ENCODE assay signal across 25 mouse cellular contexts in genomic region chr2:38518719-38519118, GRCm38 (mm10). TPM values are rescaled to one million over a fixed set of nuclear protein-coding genes. Genes with fewer than 3 reads are reported as not detected.
DNase-seq lines count a peak whose midpoint lies in the region; TF ChIP-seq lines count a peak whose summit lies in the region.
"Had no signal": no experiment of that assay in that cellular context is flagged by ENCODE, and none has a peak within 500 bp of the region (broad histone marks: within the 10 kb centered on the region; RNA-seq: fewer than 3 reads in every experiment).

No protein-coding gene starts in this region.

- H3K79me2 ChIP-seq in macrophage (ENCODE audit: inconsistent target): peaks cover 100% of the 10 kb centered on the region

- H3K4me3 ChIP-seq in gastrocnemius, adult 2 months: no peak overlapping the region
- H3K4me3 ChIP-seq in bone marrow macrophage, adult 2 months (ENCODE audit: insufficient read depth, low read length): no peak overlapping the region
- H3K4me3 ChIP-seq in macrophage (ENCODE audit: inconsistent target): no peak overlapping the region
- H3K4me3 ChIP-seq in layer of hippocampus, adult 2 months: no peak overlapping the region
- H3K4me3 ChIP-seq in thymus, adult 2 months (ENCODE audit: control insufficient read depth, insufficient read depth, low read length): no peak overlapping the region
- H3K4me3 ChIP-seq: embryonic facial prominence, embryonic 10.5 days; embryonic facial prominence, embryonic 13.5 days; erythroblast, embryonic 14.5 days; heart, embryonic 10.5 days; heart, embryonic 13.5 days had no signal

- no peaks in the 10 kb centered on the region for H3K27me3 ChIP-seq in thymus, adult 2 months (ENCODE audit: control insufficient read depth, insufficient read depth, low read length)
- H3K27me3 ChIP-seq: embryonic facial prominence, embryonic 13.5 days; heart, embryonic 13.5 days had no signal

- no peaks in the 10 kb centered on the region for H3K36me3 ChIP-seq in macrophage (ENCODE audit: inconsistent target)
- H3K36me3 ChIP-seq in thymus, adult 2 months (ENCODE audit: control insufficient read depth, insufficient read depth, low read length): no peaks in the 10 kb centered on the region

- intact Hi-C loops in gastrocnemius, adult 2 months (cut with DNase I): loop anchor here (5.0 kb wide), 1 partner anchor 54 kb away; no protein-coding TSS in a partner anchor

- no peak for TF ChIP-seq CTCF in gastrocnemius, adult 2 months (IDR thresholded peaks at IDR 0.05)
- TF ChIP-seq CTCF in bone marrow macrophage, adult 2 months (IDR thresholded peaks at IDR 0.05; ENCODE audit: low read depth, low read length): no peak
- TF ChIP-seq CTCF in layer of hippocampus, adult 2 months (conservative IDR thresholded peaks at IDR 0.05): no peak
- no peak for TF ChIP-seq CTCF in thymus, adult 2 months (IDR thresholded peaks at IDR 0.05; ENCODE audit: borderline replicate concordance, control insufficient read depth, extremely low read depth, insufficient read depth, low read length, poor library complexity)

- peak overlapping the region; percentile 62 for H3K27ac ChIP-seq in gastrocnemius, adult 2 months
- peak overlapping the region; percentile 65 for H3K27ac ChIP-seq in bone marrow macrophage, adult 2 months (ENCODE audit: insufficient read depth, low read depth, low read length)
- peak overlapping the region; percentile 66 for H3K27ac ChIP-seq in macrophage
- H3K27ac ChIP-seq in layer of hippocampus, adult 2 months: no peak overlapping the region
- H3K27ac ChIP-seq in thymus, adult 2 months (ENCODE audit: control insufficient read depth, insufficient read depth, low read length): no peak overlapping the region
- H3K27ac ChIP-seq: embryonic facial prominence, embryonic 10.5 days; embryonic facial prominence, embryonic 13.5 days; heart, embryonic 10.5 days; heart, embryonic 13.5 days; hindbrain, embryonic 14.5 days; hindbrain, postnatal 0 days had no signal

- peaks cover 89% of the 10 kb centered on the region for H3K4me1 ChIP-seq in bone marrow macrophage, adult 2 months (ENCODE audit: control insufficient read depth, insufficient read depth, low read length)
- no peaks in the 10 kb centered on the region for H3K4me1 ChIP-seq in thymus, adult 2 months (replicated peaks; ENCODE audit: control insufficient read depth, insufficient read depth, low read length)

- TF ChIP-seq POLR2A in bone marrow macrophage, adult 2 months (IDR thresholded peaks at IDR 0.05; ENCODE audit: borderline replicate concordance, low read depth, low read length): no peak
- no peak for TF ChIP-seq POLR2A in thymus, adult 2 months (IDR thresholded peaks at IDR 0.05; ENCODE audit: control insufficient read depth, extremely low read depth, insufficient read depth, low read length, poor library complexity)

- peak; percentile 51 for DNase-seq in gastrocnemius, adult 2 months
- DNase-seq in gastrocnemius, postnatal 10 days: no peak
- no peak for DNase-seq in layer of hippocampus, adult 2 months (ENCODE audit: low spot score in 2 of 2)
- no peak for DNase-seq in thymus, adult 2 months
- DNase-seq: adrenal gland, adult 2 months; adrenal gland, postnatal 14 days; cerebellum, adult 11-12 months; cerebellum, adult 8-10 months; cerebellum, postnatal 10 days; cerebellum, postnatal 36 days; embryo, embryonic 11 days; forebrain, postnatal 0 days; gastrocnemius, postnatal 14 days; heart, adult 18-20 months; heart, postnatal 14 days; heart, postnatal 4 days had no signal

- WGBS in macrophage (ENCODE audit: missing documents): 59% methylated on average over 5 of the region's 5 CpGs
- 94% methylated on average over 5 of the region's 5 CpGs for WGBS in thymus, adult 2 months

RNA-seq across cellular contexts. Expression of gene Nek6, which starts 7.3 kb away (rescaled TPM):
- total RNA-seq in gastrocnemius, adult 2 months (2021): 10 to 100 TPM in 1 of 2 experiments, 1 to 10 TPM in 1; 4.9 to 10.7 TPM
- 10 to 100 TPM; 17.2 to 17.5 TPM for total RNA-seq in gastrocnemius, postnatal 10 days (2021)
- polyA plus RNA-seq in bone marrow macrophage, adult 2 months (2012; ENCODE audit: insufficient read depth, insufficient read length, missing spikeins): 15.8 and 17.0 TPM in 2 replicates
- 10 to 100 TPM in 24 of 26 experiments, 1 to 10 TPM in 2; 7.6 to 91.2 (median 22.2) TPM for total RNA-seq in macrophage (2018; cell fraction: chromatin; rRNA removed)
- 10 to 100 TPM; 21.6 to 55.9 (median 38.0) TPM for total RNA-seq in macrophage (2018; cell fraction: cytosol; rRNA removed)
- total RNA-seq in macrophage (2018; cell fraction: nucleus; rRNA removed): 100 to 1,000 TPM in 1 of 26 experiments, 10 to 100 TPM in 24, 1 to 10 TPM in 1; 9.4 to 134 (median 28.9) TPM
- polyA plus RNA-seq in macrophage (2018): 25.6 to 82.5 TPM (median 33.5 TPM) in 3 replicates
- total RNA-seq in layer of hippocampus, adult 2 months (2021): 10 to 100 TPM; 41.6 to 44.8 TPM
- polyA plus RNA-seq in thymus, adult 2 months (2012; rRNA removed): 12.4 and 17.2 TPM in 2 replicates

Comparison
In these comparisons a context has a peak if more than half of its experiments do, and no peak if none do; other contexts are left out.
1. H3K27ac ChIP-seq: peak in gastrocnemius, adult 2 months (single experiment), bone marrow macrophage, adult 2 months (single experiment) and macrophage (single experiment); none in layer of hippocampus, adult 2 months (single experiment) and thymus, adult 2 months (single experiment).